Mouse (Mus musculus): Measurements from ENCODE around the gene Itih2. TPM values are rescaled to one million over a fixed set of nuclear protein-coding genes. Genes with fewer than 3 reads are reported as not detected.

Itih2 gene
- polyA plus RNA-seq, 1 experiment from 2014 or later: 0.93 TPM

DNA sequence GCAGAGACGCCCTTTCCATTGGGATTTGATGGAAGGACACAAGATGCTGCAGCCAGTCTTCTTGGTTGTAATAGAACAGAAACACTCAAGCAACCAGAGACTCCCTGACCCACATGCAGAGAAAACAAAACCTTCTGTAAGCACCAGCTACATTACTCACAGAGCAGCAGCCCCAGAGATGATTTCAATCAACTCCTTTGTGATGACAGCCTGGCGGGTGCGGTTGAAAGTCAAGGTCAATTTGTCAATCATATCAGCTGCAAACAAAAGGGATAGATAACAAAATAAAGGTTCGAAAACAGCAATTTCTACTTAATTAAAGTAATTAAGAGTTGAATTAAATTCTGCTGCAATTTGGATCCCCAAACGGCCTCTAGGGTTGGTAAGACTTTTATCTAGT, 72.4 kb downstream of the Itih2 start:
- Histone ChIP-seq H3K9ac (no peak overlapping the region), H3K9me3 (replicated peaks) (no peaks in the 10 kb centered on the region), H3K36me3 (peaks cover 79% of the 10 kb centered on the region), H3K4me3 (no peak overlapping the region), H3K27me3 (no peaks in the 10 kb centered on the region), H3K27ac (no peak overlapping the region), H3K4me2 (replicated peaks) (no peak overlapping the region), H3K4me1 (no peaks in the 10 kb centered on the region)
- no peak for ATAC-seq (ENCODE audit: low FRiP score)
- WGBS: 92% methylated on average over 5 of the region's 5 CpGs

DNA sequence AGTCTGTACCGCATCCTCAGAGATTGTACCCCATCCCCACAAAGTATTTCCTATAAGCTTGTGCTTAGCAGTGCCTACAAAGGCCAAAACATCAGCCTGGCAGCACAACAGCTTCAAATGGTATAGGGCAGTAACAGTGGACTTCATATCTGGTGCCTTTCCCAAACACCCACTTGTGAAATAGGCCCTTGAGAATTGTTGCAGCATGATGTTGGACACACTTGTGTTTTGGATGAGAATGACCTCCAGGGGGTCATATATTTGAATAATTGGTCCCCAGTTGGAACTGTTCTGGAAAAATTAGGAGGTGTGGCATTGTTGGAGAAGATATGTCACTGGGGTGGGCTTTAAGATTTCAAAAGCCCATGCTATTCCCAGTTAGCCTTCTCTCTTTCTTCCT, 79.2 kb downstream of the Itih2 start:
- Histone ChIP-seq H3K27me3 (no peaks in the 10 kb centered on the region), H3K9me3 (replicated peaks) (no peaks in the 10 kb centered on the region), H3K27ac (no peak overlapping the region), H3K4me3 (no peak overlapping the region), H3K36me3 (peaks cover 33% of the 10 kb centered on the region), H3K9ac (no peak overlapping the region), H3K4me2 (replicated peaks) (no peak overlapping the region), H3K4me1 (peaks cover 11% of the 10 kb centered on the region)
- 100% methylated on average over 1 of the region's 1 CpGs for WGBS
- ATAC-seq (ENCODE audit: low FRiP score): no peak

- no peaks in the 10 kb centered on the region for H3K27me3 ChIP-seq
- peaks cover 24% of the 10 kb centered on the region for H3K36me3 ChIP-seq
- H3K4me2 ChIP-seq (replicated peaks): no peak overlapping the region
- 84% methylated on average over 3 of the region's 3 CpGs for WGBS
- no peak overlapping the region for H3K27ac ChIP-seq
- ATAC-seq (ENCODE audit: low FRiP score): no peak
- no peak overlapping the region for H3K9ac ChIP-seq
- H3K4me3 ChIP-seq: no peak overlapping the region
- H3K4me1 ChIP-seq: peaks cover 13% of the 10 kb centered on the region
- H3K9me3 ChIP-seq (replicated peaks): no peaks in the 10 kb centered on the region
Observed at GRCm38 (mm10) chr2:10050878-10051277, 80.3 kb downstream of the Itih2 start.

- Histone ChIP-seq H3K27me3 (no peaks in the 10 kb centered on the region), H3K36me3 (peaks cover 10% of the 10 kb centered on the region), H3K27ac (no peak overlapping the region), H3K9ac (0 out of 2 replicates have a peak overlapping the region, but pooled peaks have one; percentile 27), H3K4me2 (replicated peaks) (peak overlapping the region; percentile 89), H3K4me1 (peaks cover 13% of the 10 kb centered on the region), H3K4me3 (peak overlapping the region; percentile 74), H3K9me3 (replicated peaks) (no peaks in the 10 kb centered on the region)
- ATAC-seq (ENCODE audit: low FRiP score): no peak
- WGBS: 17% methylated on average over 9 of the region's 10 CpGs
Observed at GRCm38 (mm10) chr2:10049456-10049855, 81.7 kb downstream of the Itih2 start.

GRCm38 (mm10) chr2:10048461-10048860, 82.7 kb downstream of the Itih2 start, which contains the start of gene Taf3:
Taf3 (minus strand) TSS chr2:10048596.
- no peaks in the 10 kb centered on the region for H3K27me3 ChIP-seq
- peaks cover 2% of the 10 kb centered on the region for H3K36me3 ChIP-seq
- H3K4me1 ChIP-seq: peaks cover 13% of the 10 kb centered on the region
- H3K4me3 ChIP-seq: peak within 1 kb of the TSS; percentile 74
- under 1% methylated on average over 36 of the region's 36 CpGs for WGBS
- H3K27ac ChIP-seq: peak within 1 kb of the TSS; percentile 49; the same call in 1 of the 2 replicates
- H3K9ac ChIP-seq: peak within 1 kb of the TSS; percentile 81
- peak; percentile 95 for ATAC-seq (ENCODE audit: low FRiP score)
- peak within 1 kb of the TSS; percentile 89 for H3K4me2 ChIP-seq (replicated peaks)
- H3K9me3 ChIP-seq (replicated peaks): no peaks in the 10 kb centered on the region

GRCm38 (mm10) chr2:10047758-10048436, 83.3 kb downstream of the Itih2 start:
- Histone ChIP-seq H3K9me3 (replicated peaks) (no peaks in the 10 kb centered on the region), H3K4me1 (peaks cover 13% of the 10 kb centered on the region), H3K27ac (peak overlapping the region; percentile 49; the same call in 1 of the 2 replicates), H3K4me2 (replicated peaks) (peak overlapping the region; percentile 89), H3K27me3 (no peaks in the 10 kb centered on the region), H3K36me3 (no peaks in the 10 kb centered on the region; the same call in 1 of the 2 replicates), H3K4me3 (peak overlapping the region; percentile 74), H3K9ac (peak overlapping the region; percentile 81)
- under 1% methylated on average over 47 of the region's 47 CpGs for WGBS
- peak; percentile 85 for ATAC-seq (ENCODE audit: low FRiP score)

Other genes starting within 250 kb of the Itih2 start
- 3.5 and 3.8 TPM in 2 replicates for gene 9230102O04Rik, start 241.9 kb downstream of the Itih2 start, polyA plus RNA-seq (2016; fragmentation: Nextera tagmentation; extraction: Ambion mirVana)
- 48.4 and 63.4 TPM in 2 replicates for gene Gata3, start 241.4 kb downstream of the Itih2 start, polyA plus RNA-seq (2016; fragmentation: Nextera tagmentation; extraction: Ambion mirVana)
- gene Taf3, start 82.8 kb downstream of the Itih2 start, polyA plus RNA-seq (2016; fragmentation: Nextera tagmentation; extraction: Ambion mirVana): 17.3 and 17.6 TPM in 2 replicates
- gene Atp5c1, start 50.9 kb downstream of the Itih2 start, polyA plus RNA-seq (2016; fragmentation: Nextera tagmentation; extraction: Ambion mirVana): 467 and 468 TPM in 2 replicates
- gene Kin, start 50.8 kb downstream of the Itih2 start, polyA plus RNA-seq (2016; fragmentation: Nextera tagmentation; extraction: Ambion mirVana): 39.4 and 42.1 TPM in 2 replicates
- gene Itih5, start 22.2 kb upstream of the Itih2 start, polyA plus RNA-seq (2016; fragmentation: Nextera tagmentation; extraction: Ambion mirVana): 6.0 and 7.7 TPM in 2 replicates
- 2.6 and 3.0 TPM in 2 replicates for gene Sfmbt2, start 239.1 kb upstream of the Itih2 start, polyA plus RNA-seq (2016; fragmentation: Nextera tagmentation; extraction: Ambion mirVana)

All from hindbrain, embryonic 12.5 days (tissue).